Mouse (Mus musculus) limb, embryonic 14.5 days (tissue): ENCODE measurements at regions not wholly inside any gene's neighbourhood (a gene's known extent, or its start where the extent isn't known, plus 50 kb on each side); places are given as distances from the start of the nearest gene placed in this dataset.
A peak's percentile ranks its signal among the peaks of the same experiment; 100 is the strongest.

Experiments used
- ATAC-seq: fragments of 200-750 bp; cut with Nextera tagmentation; 2 replicates; pipeline ENCODE4 v1.8.0; 2017; ENCODE audit warnings: low read depth, moderate number of reproducible peaks, moderate TSS enrichment; ENCODE audit not compliant: low FRiP score
- DNase-seq: peaks from one replicate; pipeline ENCODE4 v3.0.0-alpha.2; 2015; ENCODE audit warnings: low spot score
- H3K27ac ChIP-seq: fragments of 300-500 bp; sonication (generic); replicated peaks from 2 replicates; pipeline ENCODE4 v1.5.1; 2014; ENCODE audit warnings: low read depth, mild to moderate bottlenecking, low read length, moderate library complexity, mixed read lengths
- H3K27me3 ChIP-seq: fragments of 300-500 bp; sonication (generic); 2 replicates; pipeline ENCODE4 v1.6.1; 2014; ENCODE audit warnings: low read length, mixed read lengths; ENCODE audit not compliant: control insufficient read depth, insufficient read depth
- H3K36me3 ChIP-seq: fragments of 300-500 bp; sonication (generic); 2 replicates; pipeline ENCODE4 v1.6.1; 2014; ENCODE audit warnings: mild to moderate bottlenecking, low read length, moderate library complexity, mixed read lengths; ENCODE audit not compliant: control insufficient read depth, insufficient read depth
- H3K4me1 ChIP-seq: fragments of 300-500 bp; sonication (generic); 2 replicates; pipeline ENCODE4 v1.6.1; 2014; ENCODE audit warnings: antibody characterized with exemption, low read length, mixed read lengths; ENCODE audit not compliant: control insufficient read depth, insufficient read depth
- H3K4me2 ChIP-seq: fragments of 300-500 bp; sonication (generic); replicated peaks from 2 replicates; pipeline ENCODE4 v1.6.1; 2014; ENCODE audit warnings: low read depth, mild to moderate bottlenecking, low read length, moderate library complexity; ENCODE audit not compliant: severe bottlenecking
- H3K4me3 ChIP-seq: fragments of 300-500 bp; sonication (generic); replicated peaks from 2 replicates; pipeline ENCODE4 v1.5.1; 2014; ENCODE audit warnings: low read length
- H3K9ac ChIP-seq: fragments of 300-500 bp; sonication (generic); 2 replicates; pipeline ENCODE4 v1.6.1; 2014; ENCODE audit warnings: mild to moderate bottlenecking, low read depth, low read length, moderate library complexity; ENCODE audit not compliant: severe bottlenecking
- H3K9me3 ChIP-seq: fragments of 300-500 bp; sonication (generic); 2 replicates; pipeline ENCODE4 v1.6.1; 2016; ENCODE audit warnings: low read length; ENCODE audit not compliant: control insufficient read depth
- POLR2A ChIP-seq: fragments of 200-500 bp; IDR thresholded peaks from 2 replicates; pipeline ENCODE4 v1.8.0; 2012; ENCODE audit warnings: inconsistent platforms, mild to moderate bottlenecking, moderate library complexity, borderline replicate concordance; ENCODE audit not compliant: insufficient read depth, insufficient read length; ENCODE audit errors: extremely low read depth
- WGBS: fragments of 180-500 bp; shearing (Covaris S2); extraction: QIAGEN DNeasy Blood & Tissue Kit; methylation state at CpG from one replicate; pipeline ENCODE4 v1.1.7; 2014; 5-methylcytosine and 5-hydroxymethylcytosine counted together

- Histone ChIP-seq H3K9ac (no peak overlapping the region), H3K27ac (no peak overlapping the region), H3K9me3 (no peaks in the 10 kb centered on the region), H3K36me3 (no peaks in the 10 kb centered on the region), H3K4me2 (no peak overlapping the region), H3K27me3 (no peaks in the 10 kb centered on the region), H3K4me3 (no peak overlapping the region), H3K4me1 (no peaks in the 10 kb centered on the region)
- no peak for DNase-seq
- no peak for ATAC-seq
- WGBS, result 48% methylated on average over 3 of the region's 3 CpGs
- no peak for TF ChIP-seq POLR2A
Measured at GRCm38 (mm10) chr4:34241673-34242072, 191.7 kb upstream of the Spaca1 start.

- Histone ChIP-seq H3K27ac (no peak overlapping the region), H3K4me2 (no peak overlapping the region), H3K27me3 (no peaks in the 10 kb centered on the region), H3K36me3 (no peaks in the 10 kb centered on the region), H3K9ac (no peak overlapping the region), H3K4me1 (no peaks in the 10 kb centered on the region), H3K9me3 (no peaks in the 10 kb centered on the region), H3K4me3 (no peak overlapping the region)
- DNase-seq, result peak; percentile 21
- no peak for ATAC-seq
- TF ChIP-seq POLR2A, result no peak
Measured at GRCm38 (mm10) chr4:34259444-34259843, 209.5 kb upstream of the Spaca1 start.

GRCm38 (mm10) chr4:34260468-34260867 is 210.5 kb upstream of the Spaca1 start:
- WGBS, result 87% methylated on average over 4 of the region's 4 CpGs
- Histone ChIP-seq H3K4me2 (no peak overlapping the region), H3K27me3 (no peaks in the 10 kb centered on the region), H3K27ac (no peak overlapping the region), H3K9ac (no peak overlapping the region), H3K36me3 (no peaks in the 10 kb centered on the region), H3K9me3 (no peaks in the 10 kb centered on the region), H3K4me1 (no peaks in the 10 kb centered on the region), H3K4me3 (no peak overlapping the region)
- TF ChIP-seq POLR2A, result no peak
- ATAC-seq, result no peak
- DNase-seq, result no peak

GRCm38 (mm10) chr4:34261809-34262208 is 211.8 kb upstream of the Spaca1 start:
- H3K4me1 ChIP-seq, result no peaks in the 10 kb centered on the region
- H3K9me3 ChIP-seq, result no peaks in the 10 kb centered on the region
- no peak overlapping the region for H3K27ac ChIP-seq
- DNase-seq, result no peak
- no peak overlapping the region for H3K4me3 ChIP-seq
- no peaks in the 10 kb centered on the region for H3K27me3 ChIP-seq
- H3K9ac ChIP-seq, result no peak overlapping the region
- no peak for TF ChIP-seq POLR2A
- no peaks in the 10 kb centered on the region for H3K36me3 ChIP-seq
- 57% methylated on average over 6 of the region's 6 CpGs for WGBS
- ATAC-seq, result no peak
- no peak overlapping the region for H3K4me2 ChIP-seq

- H3K4me3 ChIP-seq, result no peak overlapping the region
- H3K27me3 ChIP-seq, result no peaks in the 10 kb centered on the region
- no peak overlapping the region for H3K27ac ChIP-seq
- DNase-seq (no peak), ATAC-seq (no peak)
- H3K36me3 ChIP-seq, result no peaks in the 10 kb centered on the region
- H3K9me3 ChIP-seq, result no peaks in the 10 kb centered on the region
- H3K4me1 ChIP-seq, result no peaks in the 10 kb centered on the region
- no peak overlapping the region for H3K9ac ChIP-seq
- no peak overlapping the region for H3K4me2 ChIP-seq
- 80% methylated on average over 5 of the region's 5 CpGs for WGBS
- no peak for TF ChIP-seq POLR2A
Measured at GRCm38 (mm10) chr4:34264431-34264830, 214.4 kb upstream of the Spaca1 start.

- no peak overlapping the region for H3K4me2 ChIP-seq
- no peak overlapping the region for H3K27ac ChIP-seq
- DNase-seq (no peak), ATAC-seq (no peak)
- no peak overlapping the region for H3K4me3 ChIP-seq
- no peaks in the 10 kb centered on the region for H3K27me3 ChIP-seq
- no peaks in the 10 kb centered on the region for H3K36me3 ChIP-seq
- TF ChIP-seq POLR2A, result no peak
- no peaks in the 10 kb centered on the region for H3K4me1 ChIP-seq
- H3K9ac ChIP-seq, result no peak overlapping the region
- no peaks in the 10 kb centered on the region for H3K9me3 ChIP-seq
- WGBS, result 58% methylated on average over 3 of the region's 3 CpGs
Measured at GRCm38 (mm10) chr4:34274316-34274715, 224.3 kb upstream of the Spaca1 start.
